Mouse (Mus musculus) liver, embryonic 15.5 days (tissue): ENCODE measurements around the gene Ccnjl. TPM values are rescaled to one million over a fixed set of nuclear protein-coding genes. Genes with fewer than 3 reads are reported as not detected.

Experiments used
- ATAC-seq: fragments of 200-750 bp; cut with Nextera tagmentation; 2 replicates; pipeline ENCODE4 v1.8.0; 2017; ENCODE audit warnings: moderate number of reproducible peaks, mild to moderate bottlenecking, moderate library complexity; ENCODE audit not compliant: insufficient read depth
- H3K27ac ChIP-seq: fragments of 300-500 bp; sonication (generic); replicated peaks from 2 replicates; pipeline ENCODE4 v1.5.1; 2015; ENCODE audit warnings: mild to moderate bottlenecking, inconsistent platforms
- H3K27me3 ChIP-seq: fragments of 300-500 bp; sonication (generic); 2 replicates; pipeline ENCODE4 v1.6.1; 2015; ENCODE audit warnings: mild to moderate bottlenecking, inconsistent platforms
- H3K36me3 ChIP-seq: fragments of 300-500 bp; sonication (generic); replicated peaks from 2 replicates; pipeline ENCODE4 v1.6.1; 2015; ENCODE audit warnings: moderate library complexity, mild to moderate bottlenecking, inconsistent platforms
- H3K4me1 ChIP-seq: fragments of 300-500 bp; sonication (generic); replicated peaks from 2 replicates; pipeline ENCODE4 v1.6.1; 2015; ENCODE audit warnings: inconsistent platforms
- H3K4me2 ChIP-seq: fragments of 300-500 bp; sonication (generic); 2 replicates; pipeline ENCODE4 v1.6.1; 2015; ENCODE audit warnings: moderate library complexity, mild to moderate bottlenecking, inconsistent platforms
- H3K4me3 ChIP-seq: fragments of 300-500 bp; sonication (generic); replicated peaks from 2 replicates; pipeline ENCODE4 v1.5.1; 2015; ENCODE audit warnings: mild to moderate bottlenecking, inconsistent platforms
- H3K9ac ChIP-seq: fragments of 300-500 bp; sonication (generic); 2 replicates; pipeline ENCODE4 v1.6.1; 2015; ENCODE audit warnings: moderate library complexity, mild to moderate bottlenecking, inconsistent platforms
- H3K9me3 ChIP-seq: fragments of 300-500 bp; sonication (generic); replicated peaks from 2 replicates; pipeline ENCODE4 v1.6.1; 2016; ENCODE audit warnings: inconsistent platforms
- WGBS: fragments of 180-500 bp; shearing (Covaris S2); methylation state at CpG from one replicate; pipeline ENCODE4 v1.1.7; 2015; ENCODE audit warnings: mixed read lengths; ENCODE audit not compliant: insufficient replicate concordance; 5-methylcytosine and 5-hydroxymethylcytosine counted together
- polyA plus RNA-seq: library from polyadenylated mRNA; unstranded; fragments of >200 nt; fragmentation: Nextera tagmentation; extraction: Ambion mirVana; gene quantifications from 2 replicates; pipeline ENCODE4 v1.2.1, GENCODE M21; 2015

The Ccnjl gene
- polyA plus RNA-seq, 1 experiment from 2014 or later: 2.0 TPM

GRCm38 (mm10) chr11:43549701-43550100 is 21.1 kb downstream of the Ccnjl start:
- Histone ChIP-seq H3K4me1 (peaks cover 30% of the 10 kb centered on the region), H3K9ac (no peak overlapping the region), H3K4me3 (no peak overlapping the region), H3K4me2 (no peak overlapping the region), H3K36me3 (no peaks in the 10 kb centered on the region), H3K27ac (peak overlapping the region; percentile 58), H3K9me3 (no peaks in the 10 kb centered on the region), H3K27me3 (no peaks in the 10 kb centered on the region)
- ATAC-seq: peak; percentile 53
- 65% methylated on average over 11 of the region's 11 CpGs for WGBS

- H3K27me3 ChIP-seq: no peaks in the 10 kb centered on the region
- no peak overlapping the region for H3K9ac ChIP-seq
- no peak overlapping the region for H3K4me3 ChIP-seq
- H3K4me1 ChIP-seq: peaks cover 24% of the 10 kb centered on the region
- no peaks in the 10 kb centered on the region for H3K9me3 ChIP-seq
- no peak overlapping the region for H3K27ac ChIP-seq
- no peak for ATAC-seq
- no peak overlapping the region for H3K4me2 ChIP-seq
- WGBS: 33% methylated on average over 3 of the region's 3 CpGs
- no peaks in the 10 kb centered on the region for H3K36me3 ChIP-seq
These were observed 23.2 kb downstream of the Ccnjl start for GRCm38 (mm10) chr11:43551756-43552155.

GRCm38 (mm10) chr11:43552675-43553074 is 24.1 kb downstream of the Ccnjl start:
- H3K27me3 ChIP-seq: no peaks in the 10 kb centered on the region
- H3K4me1 ChIP-seq: peaks cover 24% of the 10 kb centered on the region
- no peaks in the 10 kb centered on the region for H3K9me3 ChIP-seq
- no peak for ATAC-seq
- no peak overlapping the region for H3K4me2 ChIP-seq
- 67% methylated on average over 6 of the region's 6 CpGs for WGBS
- H3K4me3 ChIP-seq: no peak overlapping the region
- H3K36me3 ChIP-seq: no peaks in the 10 kb centered on the region
- H3K27ac ChIP-seq: no peak overlapping the region
- no peak overlapping the region for H3K9ac ChIP-seq

GRCm38 (mm10) chr11:43556538-43556937 is 28.0 kb downstream of the Ccnjl start:
- Histone ChIP-seq H3K4me2 (no peak overlapping the region), H3K36me3 (no peaks in the 10 kb centered on the region), H3K27me3 (no peaks in the 10 kb centered on the region), H3K27ac (no peak overlapping the region), H3K4me3 (no peak overlapping the region), H3K4me1 (no peaks in the 10 kb centered on the region), H3K9me3 (no peaks in the 10 kb centered on the region), H3K9ac (no peak overlapping the region)
- ATAC-seq: no peak
- WGBS: 65% methylated on average over 11 of the region's 11 CpGs

GRCm38 (mm10) chr11:43559515-43560292 is 31.1 kb downstream of the Ccnjl start:
- Histone ChIP-seq H3K9ac (no peak overlapping the region), H3K4me3 (no peak overlapping the region), H3K36me3 (no peaks in the 10 kb centered on the region), H3K27ac (no peak overlapping the region), H3K9me3 (no peaks in the 10 kb centered on the region), H3K4me2 (no peak overlapping the region), H3K27me3 (no peaks in the 10 kb centered on the region), H3K4me1 (0 out of 2 replicates have a peak, but pooled peaks cover 5% of the 10 kb centered on the region)
- WGBS: 47% methylated on average over 6 of the region's 6 CpGs
- no peak for ATAC-seq

GRCm38 (mm10) chr11:43563654-43564244 is 35.2 kb downstream of the Ccnjl start:
- 61% methylated on average over 10 of the region's 10 CpGs for WGBS
- no peak overlapping the region for H3K27ac ChIP-seq
- H3K4me1 ChIP-seq: 0 out of 2 replicates have a peak, but pooled peaks cover 5% of the 10 kb centered on the region
- no peak overlapping the region for H3K4me3 ChIP-seq
- ATAC-seq: no peak
- H3K4me2 ChIP-seq: no peak overlapping the region
- no peaks in the 10 kb centered on the region for H3K9me3 ChIP-seq
- H3K36me3 ChIP-seq: no peaks in the 10 kb centered on the region
- no peak overlapping the region for H3K9ac ChIP-seq
- no peaks in the 10 kb centered on the region for H3K27me3 ChIP-seq

GRCm38 (mm10) chr11:43565414-43565813 is 36.8 kb downstream of the Ccnjl start:
- H3K9me3 ChIP-seq: no peaks in the 10 kb centered on the region
- no peak overlapping the region for H3K9ac ChIP-seq
- no peak overlapping the region for H3K4me2 ChIP-seq
- 0 out of 2 replicates have a peak, but pooled peaks cover 12% of the 10 kb centered on the region for H3K4me1 ChIP-seq
- no peaks in the 10 kb centered on the region for H3K36me3 ChIP-seq
- no peak overlapping the region for H3K27ac ChIP-seq
- no peak for ATAC-seq
- 59% methylated on average over 2 of the region's 2 CpGs for WGBS
- no peak overlapping the region for H3K4me3 ChIP-seq
- no peaks in the 10 kb centered on the region for H3K27me3 ChIP-seq

GRCm38 (mm10) chr11:43565852-43566251 is 37.3 kb downstream of the Ccnjl start:
- no peak overlapping the region for H3K9ac ChIP-seq
- ATAC-seq: no peak
- WGBS: 55% methylated on average over 8 of the region's 8 CpGs
- H3K27me3 ChIP-seq: no peaks in the 10 kb centered on the region
- H3K4me1 ChIP-seq: 0 out of 2 replicates have a peak, but pooled peaks cover 12% of the 10 kb centered on the region
- no peaks in the 10 kb centered on the region for H3K9me3 ChIP-seq
- H3K4me2 ChIP-seq: no peak overlapping the region
- no peaks in the 10 kb centered on the region for H3K36me3 ChIP-seq
- H3K27ac ChIP-seq: no peak overlapping the region
- no peak overlapping the region for H3K4me3 ChIP-seq

GRCm38 (mm10) chr11:43566696-43567095 is 38.1 kb downstream of the Ccnjl start:
- WGBS: 62% methylated on average over 5 of the region's 5 CpGs
- no peak overlapping the region for H3K4me2 ChIP-seq
- H3K27ac ChIP-seq: no peak overlapping the region
- H3K36me3 ChIP-seq: no peaks in the 10 kb centered on the region
- no peaks in the 10 kb centered on the region for H3K9me3 ChIP-seq
- no peak overlapping the region for H3K4me3 ChIP-seq
- H3K27me3 ChIP-seq: no peaks in the 10 kb centered on the region
- 0 out of 2 replicates have a peak, but pooled peaks cover 12% of the 10 kb centered on the region for H3K4me1 ChIP-seq
- no peak for ATAC-seq
- H3K9ac ChIP-seq: no peak overlapping the region

- Histone ChIP-seq H3K9me3 (no peaks in the 10 kb centered on the region), H3K36me3 (no peaks in the 10 kb centered on the region), H3K4me2 (no peak overlapping the region), H3K4me1 (0 out of 2 replicates have a peak, but pooled peaks cover 9% of the 10 kb centered on the region), H3K27me3 (no peaks in the 10 kb centered on the region), H3K27ac (no peak overlapping the region), H3K9ac (no peak overlapping the region), H3K4me3 (no peak overlapping the region)
- no peak for ATAC-seq
- 16% methylated on average over 5 of the region's 5 CpGs for WGBS
These were observed 39.7 kb downstream of the Ccnjl start for GRCm38 (mm10) chr11:43568263-43568662.

- Histone ChIP-seq H3K27me3 (no peaks in the 10 kb centered on the region), H3K4me3 (no peak overlapping the region), H3K4me2 (no peak overlapping the region), H3K4me1 (0 out of 2 replicates have a peak, but pooled peaks cover 7% of the 10 kb centered on the region), H3K36me3 (no peaks in the 10 kb centered on the region), H3K27ac (no peak overlapping the region), H3K9me3 (no peaks in the 10 kb centered on the region), H3K9ac (no peak overlapping the region)
- 38% methylated on average over 5 of the region's 5 CpGs for WGBS
- ATAC-seq: no peak
These were observed 40.6 kb downstream of the Ccnjl start for GRCm38 (mm10) chr11:43569188-43569587.
